9 mouse cellular contexts compared by ENCODE assay signal in the genomic region with DNA sequence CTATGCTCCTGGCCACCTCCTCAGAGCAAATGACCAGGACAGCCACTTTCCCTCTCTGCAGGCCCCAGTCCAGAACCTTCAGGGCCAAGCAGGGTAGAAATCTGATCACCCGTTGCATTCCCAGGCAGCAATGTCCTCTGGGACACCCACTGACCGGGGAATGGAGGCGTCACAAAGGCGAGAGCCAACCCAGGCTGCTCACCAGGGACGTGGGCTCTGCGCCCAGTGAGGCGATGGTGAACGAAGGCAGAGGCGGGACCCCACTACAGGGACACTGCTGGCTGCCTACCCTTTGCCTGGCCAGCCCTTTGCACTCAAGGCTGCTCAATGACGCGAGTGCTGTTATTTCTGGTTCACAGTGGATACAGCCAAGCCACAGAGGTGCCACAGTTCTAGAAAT. TPM values are rescaled to one million over a fixed set of nuclear protein-coding genes. Genes with fewer than 3 reads are reported as not detected.
DNase-seq lines count a peak whose midpoint lies in the region; ATAC-seq lines count a peak whose summit lies in the region.
"Had no signal": no experiment of that assay in that cellular context is flagged by ENCODE, and none has a peak within 500 bp of the region (broad histone marks: within the 10 kb centered on the region; RNA-seq: fewer than 3 reads in every experiment).

No protein-coding gene starts in this region.

- peak; percentile 99 for DNase-seq in heart, adult 11 months
- peak; percentile 91 for DNase-seq in adrenal gland, adult 2 months
- DNase-seq in kidney, postnatal 14 days: peak; percentile 56
- no peak for DNase-seq in frontal cortex, postnatal 14 days (ENCODE audit: low spot score in 2 of 2)
- no peak for DNase-seq in B cell, adult 2 months
- no peak for DNase-seq in layer of hippocampus, adult 18-20 months (ENCODE audit: low spot score in 2 of 2)

- no peak for ATAC-seq in heart, embryonic 12.5 days (ENCODE audit: insufficient number of reproducible peaks, low FRiP score)
- ATAC-seq in heart, embryonic 14.5 days (ENCODE audit: insufficient number of reproducible peaks, insufficient read depth, low FRiP score, low read depth): no peak
- ATAC-seq: activated CD4-positive, CD25-positive, alpha-beta regulatory T cell, adult 4 months had no signal

- 58% methylated on average over 11 of the region's 11 CpGs for WGBS in heart, embryonic 12.5 days
- WGBS in heart, embryonic 14.5 days: 46% methylated on average over 11 of the region's 11 CpGs

- no peaks in the 10 kb centered on the region for H3K9me3 ChIP-seq in heart, embryonic 12.5 days (replicated peaks)
- H3K9me3 ChIP-seq in heart, embryonic 14.5 days (ENCODE audit: control insufficient read depth, low read length): no peaks in the 10 kb centered on the region

- H3K9ac ChIP-seq in heart, embryonic 12.5 days: no peak overlapping the region; the same call in 1 of the 2 replicates
- no peak overlapping the region for H3K9ac ChIP-seq in heart, embryonic 14.5 days (ENCODE audit: low read length)

- H3K4me1 ChIP-seq in heart, embryonic 12.5 days (replicated peaks): peaks cover 86% of the 10 kb centered on the region
- H3K4me1 ChIP-seq in heart, embryonic 14.5 days (ENCODE audit: control insufficient read depth in 2 of 2, insufficient read depth in 2 of 2, low read length in 2 of 2): peaks cover 63 to 78% of the 10 kb centered on the region in 2 experiments

- H3K36me3 ChIP-seq in heart, embryonic 12.5 days: no peaks in the 10 kb centered on the region
- H3K36me3 ChIP-seq in heart, embryonic 14.5 days (ENCODE audit: control insufficient read depth, insufficient read depth, low read length): no peaks in the 10 kb centered on the region

- no peak overlapping the region for H3K4me3 ChIP-seq in heart, embryonic 12.5 days
- H3K4me3 ChIP-seq in heart, embryonic 14.5 days (ENCODE audit: control insufficient read depth in 1 of 2, insufficient read depth in 1 of 2, low read depth in 1 of 2, low read length in 2 of 2): no peak overlapping the region

- H3K27ac ChIP-seq in heart, embryonic 12.5 days (ENCODE audit: poor library complexity, severe bottlenecking): no peak overlapping the region
- peak overlapping the region; percentile 15 to 41; a peak in 3 of 4 replicates for H3K27ac ChIP-seq in heart, embryonic 14.5 days (replicated peaks in 1 of 2; ENCODE audit: control insufficient read depth in 1 of 2, insufficient read depth in 1 of 2, low read depth in 2 of 2, low read length in 2 of 2)

- no peaks in the 10 kb centered on the region for H3K27me3 ChIP-seq in heart, embryonic 12.5 days (replicated peaks)
- no peaks in the 10 kb centered on the region for H3K27me3 ChIP-seq in heart, embryonic 14.5 days (ENCODE audit: control insufficient read depth, insufficient read depth, low read length)

- H3K4me2 ChIP-seq in heart, embryonic 12.5 days: no peak overlapping the region
- H3K4me2 ChIP-seq in heart, embryonic 14.5 days (ENCODE audit: low read length): no peak overlapping the region

RNA-seq across cellular contexts. Expression of a gene that starts 13.3 kb away (rescaled TPM):
- polyA plus RNA-seq in heart, embryonic 12.5 days (2016; fragmentation: Nextera tagmentation; extraction: Ambion mirVana): 5.6 and 5.8 TPM in 2 replicates
- total RNA-seq in adrenal gland, adult 2 months (2021): 10 to 100 TPM; 36.4 to 52.4 TPM
- 38.3 and 39.8 TPM in 2 replicates for polyA plus RNA-seq in adrenal gland, adult 2 months (2012; rRNA removed)
- 3.3 and 4.2 TPM in 2 replicates for polyA plus RNA-seq in heart, embryonic 14.5 days (2014; fragmentation: Nextera tagmentation; extraction: Ambion mirVana)
- total RNA-seq in layer of hippocampus, adult 18-20 months (2021): 10 to 100 TPM; 22.2 to 26.0 TPM

Comparison
In these comparisons a context has a peak if more than half of its experiments do, and no peak if none do; other contexts are left out.
1. DNase-seq: peak in heart, adult 11 months (single experiment), adrenal gland, adult 2 months (single experiment) and kidney, postnatal 14 days (single experiment); none in frontal cortex, postnatal 14 days (0 of 2), B cell, adult 2 months (0 of 2) and layer of hippocampus, adult 18-20 months (0 of 2).